Mouse (Mus musculus) thymus, postnatal 4 days (tissue): ENCODE measurements around the gene Ogg1.
A peak's percentile ranks its signal among the peaks of the same experiment; 100 is the strongest.
"Not testable (repeated sequence)": the region's sequence is repeated elsewhere in the genome, so short reads cannot be mapped to it uniquely, and the experiment has no call there.

Experiments
- DNase-seq: peaks from one replicate; pipeline ENCODE4 v3.0.0; 2021

The Ogg1 gene

GRCm38 (mm10) chr6:113332734-113333133 lies 6.0 kb downstream of the Ogg1 start:
- not testable (repeated sequence) for DNase-seq

GRCm38 (mm10) chr6:113333137-113333950 lies 6.6 kb downstream of the Ogg1 start:
- no peak for DNase-seq

- no peak for DNase-seq
Observed at GRCm38 (mm10) chr6:113334216-113334615, 7.4 kb downstream of the Ogg1 start.

GRCm38 (mm10) chr6:113336852-113337620 lies 10.3 kb downstream of the Ogg1 start:
- no peak for DNase-seq

- no peak for DNase-seq
Observed at GRCm38 (mm10) chr6:113341574-113341973, 14.8 kb downstream of the Ogg1 start.

GRCm38 (mm10) chr6:113342297-113342696 lies 15.5 kb downstream of the Ogg1 start:
- DNase-seq: no peak

- peak; percentile 42 for DNase-seq
Observed at GRCm38 (mm10) chr6:113343177-113344092, 16.7 kb downstream of the Ogg1 start, which contains the start of gene Camk1. TSS of gene Camk1 (minus strand) at chr6:113343984.

- no peak for DNase-seq
Observed at GRCm38 (mm10) chr6:113344321-113344720, 17.5 kb downstream of the Ogg1 start.

- DNase-seq: no peak
Observed at GRCm38 (mm10) chr6:113346897-113347296, 20.1 kb downstream of the Ogg1 start.

- DNase-seq: no peak
Observed at GRCm38 (mm10) chr6:113350538-113350937, 23.8 kb downstream of the Ogg1 start.

- DNase-seq: no peak
Observed at GRCm38 (mm10) chr6:113351161-113351560, 24.4 kb downstream of the Ogg1 start.

- no peak for DNase-seq
Observed at GRCm38 (mm10) chr6:113351653-113352052, 24.9 kb downstream of the Ogg1 start.

- DNase-seq: no peak
Observed at GRCm38 (mm10) chr6:113352820-113353219, 26.0 kb downstream of the Ogg1 start.

GRCm38 (mm10) chr6:113353696-113354095 lies 26.9 kb downstream of the Ogg1 start:
- no peak for DNase-seq

- DNase-seq: no peak
Observed at GRCm38 (mm10) chr6:113361476-113361875, 34.7 kb downstream of the Ogg1 start.

- DNase-seq: no peak
Observed at GRCm38 (mm10) chr6:113362241-113362640, 35.5 kb downstream of the Ogg1 start.

- DNase-seq: no peak
Observed at GRCm38 (mm10) chr6:113364518-113365135, 37.9 kb downstream of the Ogg1 start.

GRCm38 (mm10) chr6:113366639-113367038 lies 39.9 kb downstream of the Ogg1 start:
- DNase-seq: no peak

- no peak for DNase-seq
Observed at GRCm38 (mm10) chr6:113367574-113367973, 40.8 kb downstream of the Ogg1 start.

- DNase-seq: no peak
Observed at GRCm38 (mm10) chr6:113368124-113368523, 41.4 kb downstream of the Ogg1 start.

- no peak for DNase-seq
Observed at GRCm38 (mm10) chr6:113368577-113368976, 41.8 kb downstream of the Ogg1 start.

GRCm38 (mm10) chr6:113370194-113370929 lies 43.6 kb downstream of the Ogg1 start:
- no peak for DNase-seq
